Mouse (Mus musculus) bone marrow macrophage, adult 2 months (primary cell): ENCODE data around the gene Zfp771.

Experiments used
- CTCF ChIP-seq: IDR thresholded peaks from 2 replicates; pipeline ENCODE4 v1.5.1; 2012; ENCODE audit warnings: low read depth, mild to moderate bottlenecking, low read length, moderate library complexity
- POLR2A ChIP-seq: IDR thresholded peaks from 2 replicates; pipeline ENCODE4 v1.6.1; 2012; ENCODE audit warnings: mild to moderate bottlenecking, low read depth, low read length, borderline replicate concordance

- TF ChIP-seq CTCF: no peak
- TF ChIP-seq POLR2A: no peak
Measured at GRCm38 (mm10) chr7:127208295-127208552, 35.9 kb upstream of the Zfp771 start, which contains the start of gene Tbc1d10b.
